Mouse (Mus musculus): ENCODE results near the gene Rbm47. TPM values are rescaled to one million over a fixed set of nuclear protein-coding genes. Genes with fewer than 3 reads are reported as not detected.
A peak's percentile ranks its signal among the peaks of the same experiment; 100 is the strongest.

The Rbm47 gene
- polyA plus RNA-seq, 1 experiment from 2014 or later = 105 TPM

- H3K27me3 ChIP-seq (ENCODE audit: insufficient read depth, low read length) = no peaks in the 10 kb centered on the region
- peak overlapping the region; percentile 14; the same call in 1 of the 2 replicates for H3K27ac ChIP-seq
- no peak overlapping the region for H3K9ac ChIP-seq (ENCODE audit: low read depth, low read length)
- H3K9me3 ChIP-seq (replicated peaks; ENCODE audit: low read length) = no peaks in the 10 kb centered on the region
- ATAC-seq (replicated peaks; ENCODE audit: low FRiP score, low read depth) = no peak
- TF ChIP-seq CTCF (IDR thresholded peaks at IDR 0.05; ENCODE audit: low read depth) = no peak
- H3K36me3 ChIP-seq (ENCODE audit: insufficient read depth, low read length) = no peaks in the 10 kb centered on the region
- DNase-seq (ENCODE audit: low spot score) = no peak
- 29% methylated on average over 9 of the region's 9 CpGs for WGBS
- H3K4me3 ChIP-seq (replicated peaks; ENCODE audit: low read depth, low read length) = no peak overlapping the region
- H3K4me1 ChIP-seq (replicated peaks; ENCODE audit: insufficient read depth, low read length) = 0 out of 2 replicates have a peak, but pooled peaks cover 5% of the 10 kb centered on the region
- peak overlapping the region; percentile 43 for H3K4me2 ChIP-seq (ENCODE audit: low read length)
Observed at GRCm38 (mm10) chr5:66124931-66125330, 48.0 kb downstream of the Rbm47 start.

GRCm38 (mm10) chr5:66124089-66124400, 48.9 kb downstream of the Rbm47 start:
- Histone ChIP-seq H3K27ac (no peak overlapping the region), H3K4me3 (replicated peaks; ENCODE audit: low read depth, low read length) (no peak overlapping the region), H3K4me1 (replicated peaks; ENCODE audit: insufficient read depth, low read length) (0 out of 2 replicates have a peak, but pooled peaks cover 5% of the 10 kb centered on the region), H3K36me3 (ENCODE audit: insufficient read depth, low read length) (no peaks in the 10 kb centered on the region), H3K9ac (ENCODE audit: low read depth, low read length) (no peak overlapping the region), H3K9me3 (replicated peaks; ENCODE audit: low read length) (no peaks in the 10 kb centered on the region), H3K4me2 (ENCODE audit: low read length) (no peak overlapping the region), H3K27me3 (ENCODE audit: insufficient read depth, low read length) (no peaks in the 10 kb centered on the region)
- no peak for DNase-seq (ENCODE audit: low spot score)
- TF ChIP-seq CTCF (IDR thresholded peaks at IDR 0.05; ENCODE audit: low read depth) = no peak
- no peak for ATAC-seq (replicated peaks; ENCODE audit: low FRiP score, low read depth)
- WGBS = 94% methylated on average over 4 of the region's 4 CpGs

- ATAC-seq (replicated peaks; ENCODE audit: low FRiP score, low read depth) (no peak), DNase-seq (ENCODE audit: low spot score) (no peak)
- no peak overlapping the region for H3K27ac ChIP-seq
- H3K9me3 ChIP-seq (replicated peaks; ENCODE audit: low read length) = no peaks in the 10 kb centered on the region
- WGBS = 90% methylated on average over 12 of the region's 12 CpGs
- no peak overlapping the region for H3K9ac ChIP-seq (ENCODE audit: low read depth, low read length)
- 0 out of 2 replicates have a peak, but pooled peaks cover 5% of the 10 kb centered on the region for H3K4me1 ChIP-seq (replicated peaks; ENCODE audit: insufficient read depth, low read length)
- no peaks in the 10 kb centered on the region for H3K27me3 ChIP-seq (ENCODE audit: insufficient read depth, low read length)
- H3K36me3 ChIP-seq (ENCODE audit: insufficient read depth, low read length) = no peaks in the 10 kb centered on the region
- TF ChIP-seq CTCF (IDR thresholded peaks at IDR 0.05; ENCODE audit: low read depth) = no peak
- H3K4me2 ChIP-seq (ENCODE audit: low read length) = no peak overlapping the region
- no peak overlapping the region for H3K4me3 ChIP-seq (replicated peaks; ENCODE audit: low read depth, low read length)
Observed at GRCm38 (mm10) chr5:66123295-66124088, 49.4 kb downstream of the Rbm47 start.

- no peak overlapping the region for H3K4me2 ChIP-seq (ENCODE audit: low read length)
- ATAC-seq (replicated peaks; ENCODE audit: low FRiP score, low read depth) = no peak; the same call in 1 of the 2 replicates
- H3K4me1 ChIP-seq (replicated peaks; ENCODE audit: insufficient read depth, low read length) = 0 out of 2 replicates have a peak, but pooled peaks cover 5% of the 10 kb centered on the region
- no peak overlapping the region for H3K4me3 ChIP-seq (replicated peaks; ENCODE audit: low read depth, low read length)
- no peak for DNase-seq (ENCODE audit: low spot score)
- H3K27me3 ChIP-seq (ENCODE audit: insufficient read depth, low read length) = no peaks in the 10 kb centered on the region
- TF ChIP-seq CTCF (IDR thresholded peaks at IDR 0.05; ENCODE audit: low read depth) = no peak
- H3K27ac ChIP-seq = no peak overlapping the region
- no peak overlapping the region for H3K9ac ChIP-seq (ENCODE audit: low read depth, low read length)
- no peaks in the 10 kb centered on the region for H3K9me3 ChIP-seq (replicated peaks; ENCODE audit: low read length)
- no peaks in the 10 kb centered on the region for H3K36me3 ChIP-seq (ENCODE audit: insufficient read depth, low read length)
Observed at GRCm38 (mm10) chr5:66121255-66121654, 51.7 kb downstream of the Rbm47 start.

DNA sequence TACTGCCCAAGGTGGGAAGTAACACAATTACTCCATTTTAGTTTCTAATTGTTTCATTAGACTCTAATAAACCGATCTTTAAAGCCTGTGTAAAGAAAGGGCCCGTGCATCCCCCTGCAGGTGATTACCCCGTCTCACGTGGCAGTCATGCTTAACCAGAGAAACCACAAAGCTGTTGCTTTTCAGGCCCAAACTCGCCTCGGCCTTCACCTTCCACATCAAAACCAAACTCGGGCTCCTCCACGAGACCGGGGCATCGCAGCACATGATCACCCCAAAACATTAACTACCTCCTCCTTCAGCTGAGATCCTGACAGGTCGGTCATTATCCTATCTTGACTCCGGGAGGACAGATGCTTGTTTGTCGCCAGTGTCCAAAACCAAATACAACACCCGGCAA, 58.2 kb downstream of the Rbm47 start:
- TF ChIP-seq CTCF (IDR thresholded peaks at IDR 0.05; ENCODE audit: low read depth) = no peak
- no peaks in the 10 kb centered on the region for H3K4me1 ChIP-seq (replicated peaks; ENCODE audit: insufficient read depth, low read length)
- no peak overlapping the region for H3K9ac ChIP-seq (ENCODE audit: low read depth, low read length)
- no peak overlapping the region for H3K4me3 ChIP-seq (replicated peaks; ENCODE audit: low read depth, low read length)
- WGBS = 53% methylated on average over 14 of the region's 14 CpGs
- no peaks in the 10 kb centered on the region for H3K9me3 ChIP-seq (replicated peaks; ENCODE audit: low read length)
- H3K36me3 ChIP-seq (ENCODE audit: insufficient read depth, low read length) = no peaks in the 10 kb centered on the region
- H3K27me3 ChIP-seq (ENCODE audit: insufficient read depth, low read length) = no peaks in the 10 kb centered on the region
- no peak for ATAC-seq (replicated peaks; ENCODE audit: low FRiP score, low read depth)
- no peak for DNase-seq (ENCODE audit: low spot score)
- peak overlapping the region; percentile 42; the same call in 1 of the 2 replicates for H3K27ac ChIP-seq
- no peak overlapping the region for H3K4me2 ChIP-seq (ENCODE audit: low read length)

DNA sequence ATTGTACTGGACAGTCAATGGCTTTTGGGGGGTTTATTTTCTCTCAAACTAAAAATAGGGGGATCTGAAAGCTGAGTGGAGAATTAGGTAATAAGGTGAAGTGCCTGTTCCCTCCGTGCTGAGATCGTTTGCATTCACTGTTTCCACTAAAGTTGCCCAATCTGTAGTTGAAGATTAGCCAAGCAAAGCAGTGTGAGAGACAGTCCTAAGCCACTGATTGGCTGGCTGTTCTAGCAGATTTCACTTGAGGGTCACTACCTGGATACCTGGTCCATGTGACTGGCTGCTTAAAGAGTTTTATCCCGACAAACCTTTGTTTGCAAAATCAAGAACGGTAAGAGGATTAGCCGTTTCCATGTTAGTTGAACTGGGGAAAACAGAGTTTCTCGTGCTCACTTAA, 58.7 kb downstream of the Rbm47 start:
- 39% methylated on average over 6 of the region's 6 CpGs for WGBS
- Histone ChIP-seq H3K4me1 (replicated peaks; ENCODE audit: insufficient read depth, low read length) (no peaks in the 10 kb centered on the region), H3K27ac (peak overlapping the region; percentile 42; the same call in 1 of the 2 replicates), H3K4me2 (ENCODE audit: low read length) (no peak overlapping the region), H3K4me3 (replicated peaks; ENCODE audit: low read depth, low read length) (no peak overlapping the region), H3K9ac (ENCODE audit: low read depth, low read length) (no peak overlapping the region), H3K27me3 (ENCODE audit: insufficient read depth, low read length) (no peaks in the 10 kb centered on the region), H3K36me3 (ENCODE audit: insufficient read depth, low read length) (no peaks in the 10 kb centered on the region), H3K9me3 (replicated peaks; ENCODE audit: low read length) (no peaks in the 10 kb centered on the region)
- TF ChIP-seq CTCF (IDR thresholded peaks at IDR 0.05; ENCODE audit: low read depth) = no peak
- ATAC-seq (replicated peaks; ENCODE audit: low FRiP score, low read depth) = peak; percentile 73; the same call in 1 of the 2 replicates
- DNase-seq (ENCODE audit: low spot score) = peak; percentile 44
